ENCODE assay signal across 8 mouse cellular contexts in the genomic region with DNA sequence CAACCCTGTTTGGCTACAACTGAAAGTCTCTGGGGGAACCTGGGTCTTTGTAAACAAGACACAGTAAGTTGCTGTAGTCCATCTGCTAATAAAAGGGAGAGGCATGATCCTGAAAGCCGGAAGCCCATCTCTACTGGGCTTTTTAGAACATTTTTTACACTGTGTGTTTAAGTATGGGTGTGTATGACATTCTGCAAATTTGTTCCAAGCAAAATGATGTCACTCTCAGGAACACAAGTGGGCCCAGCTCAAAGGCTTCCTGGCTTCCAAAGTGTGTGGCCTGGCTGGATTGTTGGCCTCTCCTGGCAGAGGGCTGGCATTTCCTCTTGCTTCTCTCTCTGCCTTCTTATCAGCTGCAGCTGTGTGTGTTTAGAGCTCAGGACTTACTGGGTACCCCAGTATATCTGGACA. TPM values are rescaled to one million over a fixed set of nuclear protein-coding genes. Genes with fewer than 3 reads are reported as not detected.
A peak's percentile ranks its signal among the peaks of the same experiment; 100 is the strongest.
DNase-seq lines count a peak whose midpoint lies in the region.

No protein-coding gene starts in this region.

- H3K36me3 ChIP-seq in limb, embryonic 10.5 days = peaks cover 20% of the 10 kb centered on the region
- peaks cover 9% of the 10 kb centered on the region; the same call in 1 of the 2 replicates for H3K36me3 ChIP-seq in macrophage (ENCODE audit: inconsistent target)

- no peak overlapping the region for H3K4me3 ChIP-seq in limb, embryonic 10.5 days
- H3K4me3 ChIP-seq in macrophage (ENCODE audit: inconsistent target) = no peak overlapping the region

- peak overlapping the region; percentile 12; the same call in 1 of the 2 replicates for H3K27ac ChIP-seq in limb, embryonic 10.5 days
- H3K27ac ChIP-seq in macrophage = peak overlapping the region; percentile 80

- no peaks in the 10 kb centered on the region for H3K9me3 ChIP-seq in limb, embryonic 10.5 days (replicated peaks)

- no peaks in the 10 kb centered on the region for H3K27me3 ChIP-seq in limb, embryonic 10.5 days (ENCODE audit: low read depth, poor library complexity, severe bottlenecking)

- peaks cover 39% of the 10 kb centered on the region for H3K4me1 ChIP-seq in limb, embryonic 10.5 days

- peak; percentile 27 for DNase-seq in gastrocnemius, adult 18-20 months (ENCODE audit: low spot score)
- no peak for DNase-seq in gastrocnemius, postnatal 4 days (ENCODE audit: low spot score in 2 of 2)
- DNase-seq in heart, adult 11 months = peak; percentile 95
- no peak for DNase-seq in limb, embryonic 10.5 days (ENCODE audit: low spot score)
- DNase-seq in adrenal gland, postnatal 36 days = no peak
- no peak for DNase-seq in cerebellum, adult 18-20 months
- DNase-seq in cerebellum, adult 8-10 months = no peak

- 78% methylated on average over 1 of the region's 1 CpGs for WGBS in limb, embryonic 10.5 days
- WGBS in macrophage (ENCODE audit: missing documents) = 100% methylated on average over 1 of the region's 1 CpGs

- H3K79me2 ChIP-seq in macrophage (ENCODE audit: inconsistent target) = peaks cover 17% of the 10 kb centered on the region; the same call in 1 of the 2 replicates

RNA-seq across cellular contexts. Expression of a gene that starts 1.1 kb away (rescaled TPM):
- 1 to 10 TPM; 4.0 to 7.8 TPM for total RNA-seq in gastrocnemius, adult 18-20 months (2021)
- total RNA-seq in gastrocnemius, postnatal 4 days (2021) = 10 to 100 TPM; 32.7 to 42.9 TPM
- 40.2 and 43.8 TPM in 2 replicates for polyA plus RNA-seq in limb, embryonic 10.5 days (2016; fragmentation: Nextera tagmentation; extraction: Ambion mirVana)
- total RNA-seq in macrophage (2018; cell fraction: chromatin; rRNA removed) = 100 to 1,000 TPM in 8 of 26 experiments, 10 to 100 TPM in 17, 1 to 10 TPM in 1; 7.5 to 233 (median 40.5) TPM
- total RNA-seq in macrophage (2018; cell fraction: cytosol; rRNA removed) = 10 to 100 TPM in 15 of 26 experiments, 1 to 10 TPM in 11; 7.0 to 54.9 (median 20.1) TPM
- total RNA-seq in macrophage (2018; cell fraction: nucleus; rRNA removed) = 100 to 1,000 TPM in 6 of 26 experiments, 10 to 100 TPM in 19, 1 to 10 TPM in 1; 6.0 to 163 (median 23.2) TPM
- 19.5 to 33.8 TPM (median 31.3 TPM) in 3 replicates for polyA plus RNA-seq in macrophage (2018)
- total RNA-seq in adrenal gland, postnatal 36 days (2021) = 1 to 10 TPM; 7.8 to 9.8 TPM

RNA-seq across cellular contexts. Expression of a gene that starts 15.2 kb away (rescaled TPM):
- 1 to 10 TPM; 9.2 to 9.9 TPM for total RNA-seq in gastrocnemius, adult 18-20 months (2021)
- total RNA-seq in gastrocnemius, postnatal 4 days (2021) = 10 to 100 TPM; 18.7 to 21.4 TPM
- 62.7 TPM in 2 replicates for polyA plus RNA-seq in limb, embryonic 10.5 days (2016; fragmentation: Nextera tagmentation; extraction: Ambion mirVana)
- total RNA-seq in macrophage (2018; cell fraction: chromatin; rRNA removed) = 10 to 100 TPM in 20 of 26 experiments, 1 to 10 TPM in 6; 3.5 to 67.7 (median 19.5) TPM
- 10 to 100 TPM in 13 of 26 experiments, 1 to 10 TPM in 13; 5.1 to 18.5 (median 10.0) TPM for total RNA-seq in macrophage (2018; cell fraction: cytosol; rRNA removed)
- 10 to 100 TPM in 18 of 26 experiments, 1 to 10 TPM in 8; 4.3 to 52.9 (median 18.6) TPM for total RNA-seq in macrophage (2018; cell fraction: nucleus; rRNA removed)
- polyA plus RNA-seq in macrophage (2018) = 10.3 to 23.3 TPM (median 12.1 TPM) in 3 replicates
- total RNA-seq in adrenal gland, postnatal 36 days (2021) = 10 to 100 TPM; 20.5 to 27.0 TPM

RNA-seq across cellular contexts. Expression of a gene that starts 15.3 kb away (rescaled TPM):
- total RNA-seq in gastrocnemius, adult 18-20 months (2021) = not detected
- not detected for total RNA-seq in gastrocnemius, postnatal 4 days (2021)
- polyA plus RNA-seq in limb, embryonic 10.5 days (2016; fragmentation: Nextera tagmentation; extraction: Ambion mirVana) = 0.36 and 0.95 TPM in 2 replicates
- 1 to 10 TPM in 10 of 26 experiments, not detected in 16; 1.2 to 4.2 (median 2.4) TPM for total RNA-seq in macrophage (2018; cell fraction: chromatin; rRNA removed)
- under 1 TPM in 8 of 26 experiments, not detected in 18; 0.10 to 0.41 (median 0.20) TPM for total RNA-seq in macrophage (2018; cell fraction: cytosol; rRNA removed)
- total RNA-seq in macrophage (2018; cell fraction: nucleus; rRNA removed) = 1 to 10 TPM in 7 of 26 experiments, under 1 TPM in 1, not detected in 18; 0.89 to 1.7 (median 1.1) TPM
- polyA plus RNA-seq in macrophage (2018) = 0.22 TPM in 1 of 3 replicates, not detected in the others
- total RNA-seq in adrenal gland, postnatal 36 days (2021) = 1 to 10 TPM in 1 of 2 experiments, under 1 TPM in 1; 0.50 to 1.2 TPM

RNA-seq across cellular contexts. Expression of a gene that starts 24.8 kb away (rescaled TPM):
- 1 to 10 TPM; 4.6 to 5.0 TPM for total RNA-seq in gastrocnemius, adult 18-20 months (2021)
- total RNA-seq in gastrocnemius, postnatal 4 days (2021) = 10 to 100 TPM in 1 of 2 experiments, 1 to 10 TPM in 1; 8.8 to 11.3 TPM
- polyA plus RNA-seq in limb, embryonic 10.5 days (2016; fragmentation: Nextera tagmentation; extraction: Ambion mirVana) = 17.2 and 21.5 TPM in 2 replicates
- 10 to 100 TPM; 16.1 to 68.9 (median 32.0) TPM for total RNA-seq in macrophage (2018; cell fraction: chromatin; rRNA removed)
- total RNA-seq in macrophage (2018; cell fraction: cytosol; rRNA removed) = 10 to 100 TPM in 5 of 26 experiments, 1 to 10 TPM in 21; 5.3 to 11.9 (median 8.1) TPM
- 10 to 100 TPM; 11.1 to 46.4 (median 18.2) TPM for total RNA-seq in macrophage (2018; cell fraction: nucleus; rRNA removed)
- 8.6 to 9.8 TPM (median 9.4 TPM) in 3 replicates for polyA plus RNA-seq in macrophage (2018)
- total RNA-seq in adrenal gland, postnatal 36 days (2021) = 10 to 100 TPM; 16.9 to 19.9 TPM

RNA-seq across cellular contexts. Expression of a gene that starts 44.2 kb away (rescaled TPM):
- total RNA-seq in gastrocnemius, adult 18-20 months (2021) = 100 to 1,000 TPM; 145 to 153 TPM
- total RNA-seq in gastrocnemius, postnatal 4 days (2021) = 100 to 1,000 TPM; 221 to 227 TPM
- polyA plus RNA-seq in limb, embryonic 10.5 days (2016; fragmentation: Nextera tagmentation; extraction: Ambion mirVana) = 131 and 146 TPM in 2 replicates
- 100 to 1,000 TPM in 13 of 26 experiments, 10 to 100 TPM in 13; 29.9 to 322 (median 102) TPM for total RNA-seq in macrophage (2018; cell fraction: chromatin; rRNA removed)
- 100 to 1,000 TPM; 163 to 271 (median 202) TPM for total RNA-seq in macrophage (2018; cell fraction: cytosol; rRNA removed)
- total RNA-seq in macrophage (2018; cell fraction: nucleus; rRNA removed) = 100 to 1,000 TPM in 25 of 26 experiments, 10 to 100 TPM in 1; 93.8 to 340 (median 200) TPM
- polyA plus RNA-seq in macrophage (2018) = 204 to 235 TPM (median 225 TPM) in 3 replicates
- total RNA-seq in adrenal gland, postnatal 36 days (2021) = 100 to 1,000 TPM; 215 to 243 TPM

Comparison
In these comparisons a context has a peak if more than half of its experiments do, and no peak if none do; other contexts are left out.
1. DNase-seq: peak in gastrocnemius, adult 18-20 months (single experiment) and heart, adult 11 months (single experiment); none in gastrocnemius, postnatal 4 days (0 of 2), limb, embryonic 10.5 days (single experiment), adrenal gland, postnatal 36 days (0 of 2), cerebellum, adult 18-20 months (0 of 2) and cerebellum, adult 8-10 months (single experiment).